Mouse (Mus musculus) bone marrow, adult 2 months (tissue): ENCODE measurements around the gene Traf4. TPM values are rescaled to one million over a fixed set of nuclear protein-coding genes. Genes with fewer than 3 reads are reported as not detected.

Experiments
- H3K27ac ChIP-seq: fragments of 200-500 bp; 2 replicates; pipeline ENCODE4 v1.5.1; 2012; ENCODE audit warnings: low read depth, mild to moderate bottlenecking, control low read depth, inconsistent platforms, low read length; ENCODE audit not compliant: control insufficient read depth, poor library complexity, insufficient read depth
- H3K4me1 ChIP-seq: fragments of 200-500 bp; 2 replicates; pipeline ENCODE4 v1.6.1; 2011; ENCODE audit warnings: low read length; ENCODE audit not compliant: control insufficient read depth, insufficient read depth
- H3K4me3 ChIP-seq: fragments of 200-500 bp; replicated peaks from 2 replicates; pipeline ENCODE3; 2011; ENCODE audit warnings: mild to moderate bottlenecking, low read depth, low read length, control low read depth; ENCODE audit not compliant: control insufficient read depth
- CTCF ChIP-seq: fragments of 200-500 bp; IDR thresholded peaks from 2 replicates; pipeline ENCODE4 v1.5.1; 2011; ENCODE audit warnings: low read length, control low read depth; ENCODE audit not compliant: control insufficient read depth, insufficient read depth
- POLR2A ChIP-seq: fragments of 200-500 bp; IDR thresholded peaks from 2 replicates; pipeline ENCODE4 v1.6.1; 2011; ENCODE audit warnings: low read depth, mild to moderate bottlenecking, control low read depth, low read length, borderline replicate concordance; ENCODE audit not compliant: control insufficient read depth
- WGBS: fragments of 180-500 bp; shearing (Covaris S2); methylation state at CpG from one replicate; pipeline ENCODE4 v1.1.7; 2018; 5-methylcytosine and 5-hydroxymethylcytosine counted together
- polyA plus RNA-seq: library from polyadenylated mRNA; stranded (reverse); fragments of >200 nt; gene quantifications from 2 replicates; pipeline ENCODE4 v1.2.4, GENCODE M21; 2011; ENCODE audit warnings: low replicate concordance; ENCODE audit not compliant: missing spikeins, insufficient read depth, insufficient read length

Traf4 gene
- polyA plus RNA-seq, 1 experiment: 30.0 TPM

DNA sequence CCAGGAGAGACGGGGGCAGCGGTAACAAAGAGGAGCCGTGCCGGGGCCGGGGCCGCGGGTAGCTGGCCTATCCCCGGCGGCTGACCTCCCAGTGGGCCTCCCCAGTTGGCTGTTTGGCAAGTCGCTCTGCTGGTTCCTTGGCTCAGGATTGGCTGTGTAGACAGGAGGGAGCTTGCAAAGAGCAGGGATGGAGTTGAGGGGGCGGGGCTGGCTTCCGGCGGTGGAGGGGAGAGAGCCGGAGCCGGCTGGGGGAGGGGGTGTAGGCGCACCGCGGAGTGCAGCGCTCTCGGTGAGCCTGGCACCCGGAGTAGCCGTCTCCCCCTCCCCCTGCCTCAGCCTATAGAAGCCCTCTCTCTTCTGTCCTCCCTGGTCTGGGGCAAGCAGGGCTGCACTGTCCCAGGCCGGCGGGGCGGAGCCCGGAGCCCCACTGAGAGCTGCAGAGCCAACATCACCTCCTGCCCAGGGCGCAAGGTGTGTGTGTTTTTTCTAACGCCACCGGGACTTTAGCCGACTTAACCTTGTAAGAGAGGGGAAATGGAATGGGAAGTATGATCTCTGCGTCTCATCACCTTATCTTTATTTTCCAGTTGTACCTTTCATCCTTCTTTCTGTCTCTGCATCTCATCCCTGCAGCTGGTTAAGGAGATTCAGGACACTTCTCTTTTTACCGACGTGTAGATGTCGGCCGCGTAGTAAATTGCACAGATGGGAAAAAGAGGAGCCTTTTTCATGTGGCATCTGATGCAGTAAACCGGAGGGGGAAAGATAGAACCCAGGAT, 49.8 kb downstream of the Traf4 start:
- H3K27ac ChIP-seq: peak overlapping the region; percentile 79
- TF ChIP-seq CTCF (no peak), POLR2A (0 out of 2 replicates have a peak, but pooled peaks have one; percentile 16)
- 1% methylated on average over 36 of the region's 37 CpGs for WGBS
- peaks cover 3% of the 10 kb centered on the region; the same call in 1 of the 2 replicates for H3K4me1 ChIP-seq
- H3K4me3 ChIP-seq: peak overlapping the region; percentile 74

GRCm38 (mm10) chr11:78114676-78115366, 50.6 kb downstream of the Traf4 start:
- TF ChIP-seq POLR2A: no peak
- no peak for TF ChIP-seq CTCF
- Histone ChIP-seq H3K4me1 (peaks cover 3% of the 10 kb centered on the region; the same call in 1 of the 2 replicates), H3K27ac (peak overlapping the region; percentile 79), H3K4me3 (peak overlapping the region; percentile 74)
- 12% methylated on average over 19 of the region's 19 CpGs for WGBS

- TF ChIP-seq CTCF: no peak
- TF ChIP-seq POLR2A: no peak
- Histone ChIP-seq H3K4me1 (peaks cover 3% of the 10 kb centered on the region; the same call in 1 of the 2 replicates), H3K4me3 (no peak overlapping the region), H3K27ac (no peak overlapping the region)
- WGBS: 76% methylated on average over 2 of the region's 2 CpGs
Observed at GRCm38 (mm10) chr11:78113616-78114015, 51.8 kb downstream of the Traf4 start.

Other genes with a start within 250 kb of the Traf4 start
- gene Sez6, start 234.8 kb downstream of the Traf4 start, polyA plus RNA-seq: 0.43 and 0.67 TPM in 2 replicates
- gene Phf12, start 182.8 kb downstream of the Traf4 start, polyA plus RNA-seq: 41.8 and 59.4 TPM in 2 replicates
- 6.5 and 10.8 TPM in 2 replicates for gene Dhrs13, start 133.3 kb downstream of the Traf4 start, polyA plus RNA-seq
- 21.1 and 44.1 TPM in 2 replicates for gene Flot2, start 127.7 kb downstream of the Traf4 start, polyA plus RNA-seq
- 9.8 and 16.3 TPM in 2 replicates for gene Eral1, start 85.2 kb downstream of the Traf4 start, polyA plus RNA-seq
- gene Fam222b, start 70.9 kb downstream of the Traf4 start, polyA plus RNA-seq: 5.3 and 12.3 TPM in 2 replicates
- gene Nek8, start 11.1 kb upstream of the Traf4 start, polyA plus RNA-seq: 10.4 and 17.8 TPM in 2 replicates
- gene Tlcd1, start 11.1 kb upstream of the Traf4 start, polyA plus RNA-seq: 48.0 and 66.6 TPM in 2 replicates
- gene Rpl23a, start 18.0 kb upstream of the Traf4 start, polyA plus RNA-seq: 181 and 299 TPM in 2 replicates
- gene Rab34, start 22.8 kb upstream of the Traf4 start, polyA plus RNA-seq: 5.2 and 8.6 TPM in 2 replicates
- gene Proca1, start 27.8 kb upstream of the Traf4 start, polyA plus RNA-seq: 2.6 and 3.3 TPM in 2 replicates
- gene Sdf2, start 80.2 kb upstream of the Traf4 start, polyA plus RNA-seq: 47.7 and 67.8 TPM in 2 replicates
- gene Supt6, start 80.4 kb upstream of the Traf4 start, polyA plus RNA-seq: 15.1 and 30.7 TPM in 2 replicates
- 25.9 and 50.3 TPM in 2 replicates for gene 2610507B11Rik, start 96.2 kb upstream of the Traf4 start, polyA plus RNA-seq
- gene BC030499, start 125.3 kb upstream of the Traf4 start, polyA plus RNA-seq: 2.4 and 3.9 TPM in 2 replicates
- 70.4 and 91.6 TPM in 2 replicates for gene Spag5, start 135.9 kb upstream of the Traf4 start, polyA plus RNA-seq
- gene Aldoc, start 157.4 kb upstream of the Traf4 start, polyA plus RNA-seq: 2.9 and 8.4 TPM in 2 replicates
- gene Pigs, start 162.8 kb upstream of the Traf4 start, polyA plus RNA-seq: 7.3 and 16.7 TPM in 2 replicates
- gene Unc119, start 177.9 kb upstream of the Traf4 start, polyA plus RNA-seq: 35.6 and 71.9 TPM in 2 replicates
- gene Foxn1, start 221.0 kb upstream of the Traf4 start, polyA plus RNA-seq: not detected in 2 replicates